Mouse (Mus musculus) stomach, postnatal 0 days (tissue): ENCODE results near the gene Il22ra1.

Source experiments
- CTCF ChIP-seq: IDR thresholded peaks from 2 replicates; pipeline ENCODE4 v1.5.1; 2016; ENCODE audit warnings: antibody characterized with exemption, low read depth, mild to moderate bottlenecking, moderate library complexity
- EP300 ChIP-seq: optimal IDR thresholded peaks from 2 replicates; pipeline ENCODE3; 2016; ENCODE audit warnings: antibody characterized with exemption

DNA sequence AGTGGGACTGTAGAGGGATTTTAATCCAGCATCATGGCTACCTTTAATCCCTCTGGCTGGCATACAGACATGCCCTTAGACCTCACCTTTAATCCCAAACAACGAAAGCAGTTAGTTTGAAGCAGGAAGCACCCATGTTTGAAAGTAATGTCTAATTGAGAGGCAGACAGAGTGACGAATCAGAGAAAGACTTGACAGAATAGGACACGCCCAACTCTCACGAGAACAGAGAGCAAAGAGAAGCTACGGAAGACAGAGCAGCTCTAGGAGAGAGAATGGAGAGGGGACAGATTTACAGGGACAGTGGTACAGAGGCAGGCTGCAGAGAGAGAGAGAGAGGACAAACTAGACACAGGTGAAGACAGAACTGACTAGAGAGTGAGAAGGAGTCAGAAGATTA, 46.2 kb upstream of the Il22ra1 start:
- no peak for TF ChIP-seq EP300
- no peak for TF ChIP-seq CTCF
